Mouse (Mus musculus) heart, postnatal 14 days (tissue): ENCODE data around the gene Trim71. TPM values are rescaled to one million over a fixed set of nuclear protein-coding genes. Genes with fewer than 3 reads are reported as not detected.

Experiments
- DNase-seq, 2 experiments: peaks; one replicate each; pipeline ENCODE4 v3.0.0; 2021 to 2022
- intact Hi-C: fragments of 180-260 bp; cut with DNase I; formaldehyde crosslinking; loops from one replicate; pipeline ENCODE4 v1.15.1; 2025
- long read RNA-seq, 2 experiments: library from polyadenylated mRNA; stranded (forward); transcript quantifications; one replicate each; pipeline ENCODE4 v2.0.0; 2021
- total RNA-seq, 2 experiments: library from RNA; stranded (reverse); gene quantifications; 2 replicates each; pipeline ENCODE4 v1.2.3; 2021

Trim71 gene
- total RNA-seq, result not detected
- long read RNA-seq, experiment 1, result 0 reads
- long read RNA-seq, experiment 2, result 0 reads

DNA sequence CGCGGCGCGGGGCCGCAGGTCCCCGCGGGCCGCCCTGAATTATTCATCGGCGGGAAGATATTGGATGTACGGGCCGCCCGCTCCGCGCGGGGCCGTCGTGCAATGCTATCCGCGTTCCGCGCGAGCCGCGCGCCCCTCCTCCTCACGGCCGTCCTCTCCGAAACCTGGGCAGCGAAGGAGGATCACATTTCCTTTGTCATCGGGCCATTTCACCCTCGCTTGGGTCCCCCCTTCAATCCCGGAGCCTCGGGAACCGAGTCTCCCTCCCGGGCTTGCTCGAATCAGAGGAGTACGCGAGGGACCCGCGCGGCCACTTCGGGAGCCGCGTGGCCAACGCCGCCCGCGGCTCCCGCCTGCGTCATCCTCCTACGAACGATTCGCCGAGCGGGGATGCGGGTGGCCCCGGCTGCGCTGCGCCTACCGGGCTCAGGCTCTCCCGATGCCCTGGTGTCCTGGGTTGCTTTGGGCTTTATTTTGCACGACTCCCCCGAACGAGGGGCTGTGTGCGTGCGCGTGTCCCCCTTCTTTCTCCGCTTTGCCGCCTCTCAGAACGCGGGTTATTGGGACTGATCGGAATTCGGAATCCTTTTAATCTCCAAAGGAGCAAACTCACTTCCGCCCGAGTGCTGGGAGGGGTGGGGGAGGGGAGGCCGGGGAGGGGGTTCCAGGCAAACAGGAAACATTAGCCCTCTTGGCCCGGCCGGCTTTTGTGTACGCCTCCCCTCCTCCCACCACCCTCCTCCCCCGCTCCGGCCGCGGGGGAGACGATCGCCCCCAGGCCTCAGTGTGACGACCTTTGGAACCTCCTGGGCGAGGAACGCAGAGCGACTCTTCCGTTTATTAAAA, at the start of gene Trim71:
Gene Trim71, minus strand, starts transcription at position 609 of the 846 bp plus-strand sequence.
- DNase-seq, result no peak
- intact Hi-C loops, result no loop called here

DNA sequence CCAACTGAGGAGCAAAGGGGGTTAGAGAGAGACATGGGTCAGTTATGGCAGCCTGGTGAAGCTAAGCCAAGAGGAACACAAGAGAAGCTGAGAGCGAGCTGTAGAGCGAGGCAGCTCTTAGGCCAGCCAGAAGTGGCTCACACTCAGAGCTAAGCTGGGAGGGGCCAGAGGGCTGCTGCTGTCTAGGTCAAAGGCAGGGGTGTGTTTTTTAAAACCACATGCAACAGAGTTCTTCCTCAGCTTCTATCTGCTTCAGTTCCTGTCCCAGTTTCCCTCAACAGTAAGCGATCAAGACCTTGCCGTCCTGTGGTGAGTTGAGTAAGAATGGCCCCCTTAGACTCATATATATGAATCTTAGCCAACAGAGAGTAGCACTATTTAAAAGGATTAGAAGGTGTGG, 48.9 kb upstream of the Trim71 start:
- DNase-seq, result no peak
- intact Hi-C loops, result no loop called here

- no peak for DNase-seq
- intact Hi-C loops, result no loop called here
Measured at GRCm38 (mm10) chr9:114612566-114612965, 48.4 kb upstream of the Trim71 start.

- intact Hi-C loops, result no loop called here
- DNase-seq, result no peak
Measured at GRCm38 (mm10) chr9:114610266-114610665, 46.1 kb upstream of the Trim71 start.

DNA sequence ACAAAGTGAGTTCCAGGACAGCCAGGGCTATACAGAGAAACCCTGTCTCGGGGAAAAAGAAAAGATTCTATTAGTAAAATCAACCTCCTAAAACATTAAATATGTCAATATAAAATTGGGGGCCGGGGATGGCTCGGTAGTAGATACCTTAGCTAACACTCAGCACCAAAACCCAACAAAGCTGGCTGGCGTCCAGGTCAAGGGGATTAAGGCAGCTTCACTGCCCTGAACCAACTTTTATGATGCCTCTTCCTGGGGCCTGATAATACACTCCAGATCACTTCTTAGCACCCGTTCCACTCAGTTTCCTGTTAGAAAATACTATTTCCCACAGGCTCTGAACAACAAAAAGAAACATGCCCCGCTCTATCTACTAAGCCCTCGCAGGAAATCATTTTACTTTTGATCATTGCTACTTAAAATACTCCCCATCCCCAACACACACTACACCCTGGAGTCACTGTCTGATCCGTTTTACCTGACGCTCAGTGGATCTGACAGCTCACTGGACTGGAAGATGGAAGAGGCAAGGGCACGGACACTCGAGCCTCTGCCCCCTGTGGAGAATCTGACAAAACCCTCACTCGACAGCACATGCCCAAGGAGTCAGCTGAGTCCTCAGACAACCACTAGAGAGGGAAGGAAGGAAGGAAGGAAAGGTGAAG, 39.8 kb upstream of the Trim71 start:
- no peak for DNase-seq
- intact Hi-C loops, result no loop called here

- no peak for DNase-seq
- intact Hi-C loops, result no loop called here
Measured at GRCm38 (mm10) chr9:114601096-114601495, 36.9 kb upstream of the Trim71 start.

DNA sequence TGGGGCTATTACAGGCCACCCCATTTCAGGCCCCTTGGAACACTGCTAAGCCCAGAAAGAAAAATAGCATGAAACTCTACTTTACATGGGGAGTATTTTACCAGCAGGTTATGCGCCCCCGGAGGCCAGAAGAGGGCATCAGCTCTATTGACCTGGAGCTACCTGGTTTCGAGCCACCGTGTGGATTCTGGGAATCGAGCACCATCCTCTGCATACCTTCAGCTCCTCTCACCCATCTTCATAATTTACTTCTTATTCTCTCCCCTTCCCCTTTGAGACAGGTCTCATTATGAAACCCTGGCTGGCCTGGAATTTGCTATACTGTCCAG, 20.8 kb upstream of the Trim71 start:
- intact Hi-C loops, result no loop called here
- DNase-seq, result no peak

DNA sequence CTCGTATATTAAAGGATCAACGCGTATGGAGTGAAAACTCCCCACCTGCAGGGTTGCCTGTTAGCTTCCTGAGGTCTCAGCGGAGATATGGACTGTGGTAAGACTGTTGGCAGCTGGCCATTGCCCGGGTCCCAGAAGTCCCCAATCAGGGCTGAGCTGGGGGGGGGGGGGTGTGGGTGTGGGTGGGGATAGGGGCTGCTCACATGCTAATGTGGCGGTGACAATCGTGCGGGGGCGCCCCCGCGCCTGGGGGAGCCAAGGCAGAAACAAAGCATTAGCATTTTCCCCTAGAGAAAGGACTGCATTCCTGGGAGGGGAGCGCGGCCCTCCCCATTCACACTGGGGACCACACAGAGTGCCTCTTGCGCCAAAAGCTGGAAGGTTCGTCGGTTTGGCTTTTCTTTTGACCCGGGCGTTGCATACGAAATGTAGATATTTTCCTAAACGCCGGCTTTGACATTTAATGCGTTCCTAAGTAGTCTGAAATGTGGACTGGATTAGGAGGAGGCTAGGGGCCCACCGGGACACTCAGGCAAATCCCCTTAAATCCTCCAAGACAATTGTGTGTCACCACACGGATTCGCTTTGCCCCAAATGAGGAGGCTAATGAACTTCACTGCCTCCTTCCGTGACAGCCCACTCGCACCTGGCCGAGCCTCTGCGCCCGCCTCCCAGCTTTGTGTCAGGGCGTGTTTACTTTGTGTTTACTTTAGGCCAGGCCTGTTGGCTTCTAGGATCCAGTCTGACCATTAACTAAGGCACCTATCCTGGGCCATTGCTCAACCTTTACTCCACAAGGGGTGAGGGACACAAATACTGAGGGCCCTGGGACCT, 20.2 kb upstream of the Trim71 start:
- peak in 1 of 2 experiments; percentile 23 for DNase-seq
- intact Hi-C loops, result loop anchor here (5.0 kb wide), 2 partner anchors 67 to 167 kb away; partner anchors contain the start of gene C130032M10Rik

- intact Hi-C loops, result loop anchor here (5.0 kb wide), 2 partner anchors 66 to 166 kb away; partner anchors contain the start of gene C130032M10Rik
- DNase-seq, result peak; percentile 79 to 81
Measured at GRCm38 (mm10) chr9:114583812-114584182, 19.6 kb upstream of the Trim71 start.

GRCm38 (mm10) chr9:114578646-114579045, 14.5 kb upstream of the Trim71 start:
- intact Hi-C loops, result no loop called here
- DNase-seq, result no peak

DNA sequence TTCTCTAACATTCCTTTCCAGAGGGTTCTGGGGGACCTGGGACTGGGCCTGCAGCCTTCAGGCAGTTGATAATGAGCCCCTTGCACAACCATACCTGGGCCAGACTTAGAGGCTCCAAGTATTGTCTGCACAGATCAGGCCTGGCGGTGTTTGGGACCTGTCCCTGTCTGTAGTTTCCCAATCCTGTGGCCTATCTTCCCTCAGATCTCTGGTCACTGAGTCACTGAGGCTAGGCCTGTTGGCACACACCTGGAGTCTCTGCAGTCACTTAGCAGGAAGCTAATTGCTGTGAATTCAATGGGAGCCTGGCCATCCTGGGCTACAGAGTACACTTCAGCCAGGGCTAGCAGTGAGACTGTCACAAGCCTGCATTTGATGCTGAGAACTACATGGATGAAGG, 11.8 kb upstream of the Trim71 start:
- intact Hi-C loops, result no loop called here
- no peak for DNase-seq

- DNase-seq, result no peak
- intact Hi-C loops, result no loop called here
Measured at GRCm38 (mm10) chr9:114573528-114573927, 9.4 kb upstream of the Trim71 start.

- intact Hi-C loops, result no loop called here
- DNase-seq, result no peak
Measured at GRCm38 (mm10) chr9:114568682-114569474, 4.7 kb upstream of the Trim71 start.

GRCm38 (mm10) chr9:114564667-114565066, 498 bp upstream of the Trim71 start:
- intact Hi-C loops, result no loop called here
- DNase-seq, result no peak

DNA sequence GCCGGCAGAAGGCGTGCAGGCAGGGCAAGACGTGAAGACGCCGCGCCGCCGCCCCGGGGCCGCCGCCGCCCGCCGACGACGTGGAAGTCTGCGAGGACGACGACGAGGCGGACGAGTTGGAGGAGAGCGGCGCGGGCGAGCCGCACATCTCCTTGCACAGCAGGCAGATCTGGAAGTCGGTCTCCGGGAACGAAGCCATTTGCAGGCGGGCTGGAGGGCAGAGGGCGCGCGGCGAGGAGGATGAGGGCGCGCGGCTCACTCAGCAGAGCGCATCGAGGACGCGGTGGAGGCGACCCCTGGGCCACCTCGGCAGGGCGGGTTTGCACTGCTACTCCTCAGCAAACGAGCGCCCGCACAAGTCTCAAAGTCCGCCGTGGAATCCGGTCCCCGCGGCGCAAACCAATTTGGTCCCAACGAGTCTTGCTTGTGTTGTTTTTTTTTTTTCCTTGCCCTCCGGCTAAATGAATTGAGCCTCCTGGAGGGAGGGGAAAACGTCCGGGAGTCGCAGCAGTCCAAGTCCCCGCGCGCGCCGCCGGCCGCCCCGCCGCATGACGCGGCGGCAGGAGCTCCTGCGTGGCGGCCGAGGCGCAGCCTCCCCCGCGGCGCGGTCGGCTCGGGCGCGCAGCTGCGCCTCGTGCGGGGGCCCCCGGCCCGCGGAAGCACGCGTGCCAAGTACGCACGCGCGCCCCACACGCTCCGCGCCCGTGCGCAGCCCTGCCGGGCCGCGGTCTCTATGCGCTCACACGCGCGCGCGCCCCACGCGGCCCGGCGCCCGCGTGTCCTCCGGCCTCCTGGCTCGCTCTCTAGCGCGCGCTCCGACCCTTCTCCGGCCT, 1.0 kb downstream of the Trim71 start:
- DNase-seq, result no peak
- intact Hi-C loops, result no loop called here

DNA sequence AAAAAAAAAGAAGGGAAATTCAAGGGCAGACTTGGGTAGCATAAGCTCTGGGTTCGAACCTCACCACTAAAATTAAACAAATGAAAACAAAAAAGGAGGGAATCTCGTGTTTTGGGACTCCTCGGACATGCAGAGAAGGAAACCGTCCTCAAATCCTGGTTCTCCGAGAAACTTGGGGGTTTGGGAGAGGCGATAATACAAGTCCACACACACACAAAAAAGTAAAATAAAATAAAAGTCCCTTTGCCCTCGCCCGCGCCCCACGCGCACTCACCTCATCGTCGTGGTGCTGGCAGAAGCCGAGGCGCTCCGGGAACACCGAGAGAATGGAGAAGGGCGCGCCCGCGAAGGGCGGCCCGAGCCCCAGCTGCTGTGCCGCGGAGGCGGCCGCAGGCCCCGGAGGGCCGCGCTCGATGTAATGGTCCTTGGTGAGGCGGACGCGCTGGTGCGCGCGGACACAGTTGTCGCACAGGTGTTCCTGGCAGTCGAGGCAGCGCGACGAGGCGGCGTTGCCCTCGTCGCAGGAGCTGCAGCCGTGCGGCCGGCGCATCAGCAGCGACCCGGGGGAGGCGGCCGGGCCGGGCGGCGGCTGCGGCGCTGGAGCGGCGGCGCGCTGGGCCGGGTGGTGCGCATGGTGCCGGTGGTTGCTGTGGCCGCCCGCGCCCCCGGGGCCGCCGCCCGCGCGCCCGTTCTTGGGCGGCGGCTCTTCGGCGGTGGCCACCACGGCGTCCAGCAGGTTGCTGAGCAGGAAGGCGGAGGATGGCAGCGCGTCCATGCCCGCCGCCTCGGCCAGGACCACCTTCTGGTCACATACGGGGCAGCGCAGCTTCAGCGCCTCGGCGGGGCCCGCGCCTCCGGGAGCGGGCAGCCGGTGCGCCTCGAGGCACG, 1.9 kb downstream of the Trim71 start:
- intact Hi-C loops, result no loop called here

DNA sequence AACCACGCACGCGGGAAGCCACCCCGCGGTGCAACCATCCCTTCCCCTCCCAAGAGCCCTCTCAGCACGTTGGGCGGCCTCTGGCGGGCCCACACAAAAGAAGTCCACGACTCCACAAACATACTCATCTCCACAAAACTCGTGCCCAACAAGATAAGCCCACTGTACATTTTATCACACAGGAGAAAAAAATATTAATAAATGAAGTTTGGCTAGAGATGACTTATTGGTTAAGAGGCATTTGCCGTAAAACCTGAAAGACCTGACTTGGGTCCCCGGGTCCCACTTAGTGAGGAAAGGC, 2.5 kb downstream of the Trim71 start:
- no peak for DNase-seq
- intact Hi-C loops, result no loop called here

More for the DNA sequence above, 1.9 kb downstream of the Trim71 start:
- no peak for DNase-seq
